Mouse (Mus musculus) thymus, adult 2 months (tissue): ENCODE data around the gene Sema6c.

Experiments
- CTCF ChIP-seq: fragments of 200-500 bp; IDR thresholded peaks from 2 replicates; pipeline ENCODE4 v1.5.1; 2012; ENCODE audit warnings: mild to moderate bottlenecking, control low read depth, low read length, moderate library complexity, borderline replicate concordance; ENCODE audit not compliant: control insufficient read depth, poor library complexity, insufficient read depth; ENCODE audit errors: extremely low read depth
- POLR2A ChIP-seq: fragments of 200-500 bp; IDR thresholded peaks from 2 replicates; pipeline ENCODE4 v1.6.1; 2012; ENCODE audit warnings: mild to moderate bottlenecking, low read length, control low read depth, moderate library complexity; ENCODE audit not compliant: control insufficient read depth, poor library complexity, insufficient read depth; ENCODE audit errors: extremely low read depth

GRCm38 (mm10) chr3:95133680-95134101, 26.6 kb upstream of the Sema6c start, which contains the start of the genes Scnm1 and Lysmd1:
- TF ChIP-seq CTCF (no peak), POLR2A (no peak)
